Mouse (Mus musculus) MEL (cell line): ENCODE data around the gene Amz2. TPM values are rescaled to one million over a fixed set of nuclear protein-coding genes. Genes with fewer than 3 reads are reported as not detected.

Experiments
- DNase-seq: peaks from one replicate; pipeline ENCODE4 v3.0.0; 2011; ENCODE audit warnings: low read depth, low spot score
- H3K27ac ChIP-seq: 2 replicates; pipeline ENCODE4 v1.5.1; 2012; ENCODE audit warnings: low read depth, mild to moderate bottlenecking, control low read depth, low read length, moderate library complexity; ENCODE audit not compliant: control insufficient read depth
- H3K27me3 ChIP-seq, 2 experiments: fragments of 150-350 bp in 1 of 2; sonication (generic) in 1 of 2; 2 replicates each; pipeline ENCODE4 v1.6.1; 2012; ENCODE audit warnings: low read length in 2 of 2, mild to moderate bottlenecking in 2 of 2, improper control_type of control experiment in 1 of 2, moderate library complexity in 1 of 2; ENCODE audit not compliant: insufficient read depth in 2 of 2, control insufficient read depth in 1 of 2
- H3K36me3 ChIP-seq, 2 experiments: 2 replicates each; pipeline ENCODE4 v1.6.1; 2012 to 2014; ENCODE audit warnings: low read length in 2 of 2, improper control_type of control experiment in 1 of 2, inconsistent platforms in 1 of 2, mild to moderate bottlenecking in 1 of 2; ENCODE audit not compliant: insufficient read depth in 2 of 2, control insufficient read depth in 1 of 2
- H3K4me1 ChIP-seq, 2 experiments: fragments of 150-350 bp in 1 of 2; sonication (generic) in 1 of 2; 2 replicates each; pipeline ENCODE4 v1.6.1; 2012; ENCODE audit warnings: low read length in 2 of 2, improper control_type of control experiment in 1 of 2, mild to moderate bottlenecking in 1 of 2; ENCODE audit not compliant: insufficient read depth in 2 of 2, control insufficient read depth in 1 of 2
- H3K4me3 ChIP-seq, 2 experiments: fragments of 150-350 bp in 1 of 2; sonication (generic) in 1 of 2; 2 replicates each; pipeline ENCODE4 v1.5.1; 2012; ENCODE audit warnings: low read depth in 2 of 2, low read length in 2 of 2, mild to moderate bottlenecking in 2 of 2, moderate library complexity in 2 of 2, control low read depth in 1 of 2, improper control_type of control experiment in 1 of 2; ENCODE audit not compliant: control insufficient read depth in 1 of 2, insufficient read depth in 1 of 2
- H3K79me2 ChIP-seq: 2 replicates; pipeline ENCODE4 v1.6.1; 2012; ENCODE audit warnings: mild to moderate bottlenecking, low read length, moderate library complexity; ENCODE audit not compliant: control insufficient read depth, poor library complexity, insufficient read depth
- H3K9ac ChIP-seq: 2 replicates; pipeline ENCODE4 v1.6.1; 2012; ENCODE audit warnings: low read depth, mild to moderate bottlenecking, control low read depth, low read length, moderate library complexity; ENCODE audit not compliant: control insufficient read depth, poor library complexity, severe bottlenecking
- H3K9me3 ChIP-seq: fragments of 150-350 bp; sonication (generic); replicated peaks from 2 replicates; pipeline ENCODE4 v1.6.1; 2012; ENCODE audit warnings: mild to moderate bottlenecking, low read length, improper control_type of control experiment, moderate library complexity; ENCODE audit not compliant: insufficient read depth
- CHD1 ChIP-seq: IDR thresholded peaks from 2 replicates; pipeline ENCODE4 v1.6.1; 2012; ENCODE audit warnings: low read depth, mild to moderate bottlenecking, inconsistent platforms, low read length, improper control_type of control experiment
- ELF1 ChIP-seq: IDR thresholded peaks from 2 replicates; pipeline ENCODE4 v1.6.1; 2014; ENCODE audit warnings: low read depth, mild to moderate bottlenecking, inconsistent platforms, low read length, improper control_type of control experiment, moderate library complexity
- EP300 ChIP-seq, 2 experiments: IDR thresholded peaks; 2 replicates each; pipeline ENCODE4 v1.6.1; 2011; ENCODE audit warnings: improper control_type of control experiment in 2 of 2, low read length in 2 of 2, low read depth in 1 of 2, mild to moderate bottlenecking in 1 of 2
- ETS1 ChIP-seq: IDR thresholded peaks from 2 replicates; pipeline ENCODE4 v1.6.1; 2012; ENCODE audit warnings: low read depth, mild to moderate bottlenecking, inconsistent platforms, low read length, improper control_type of control experiment, moderate library complexity
- GATA1 ChIP-seq: IDR thresholded peaks from 2 replicates; pipeline ENCODE4 v1.6.1; 2011; ENCODE audit warnings: low read depth, low read length, improper control_type of control experiment
- KAT2A ChIP-seq: conservative IDR thresholded peaks from 2 replicates; pipeline ENCODE4 v1.6.1; 2012; ENCODE audit warnings: low read depth, low read length, improper control_type of control experiment, inconsistent platforms
- MAX ChIP-seq: IDR thresholded peaks from 2 replicates; pipeline ENCODE4 v1.6.1; 2011; ENCODE audit warnings: low read length, improper control_type of control experiment
- MEF2A ChIP-seq: IDR thresholded peaks from 2 replicates; pipeline ENCODE4 v1.6.1; 2014; ENCODE audit warnings: low read depth, mild to moderate bottlenecking, inconsistent platforms, low read length, improper control_type of control experiment; ENCODE audit not compliant: poor library complexity, insufficient replicate concordance, severe bottlenecking; ENCODE audit errors: extremely low read depth
- MYC ChIP-seq: IDR thresholded peaks from 2 replicates; pipeline ENCODE4 v1.6.1; 2011; ENCODE audit warnings: low read depth, mild to moderate bottlenecking, low read length, improper control_type of control experiment, moderate library complexity
- POLR2A ChIP-seq, 2 experiments: IDR thresholded peaks; 2 replicates each; pipeline ENCODE4 v1.6.1; 2011 to 2012; ENCODE audit warnings: low read length in 2 of 2, mild to moderate bottlenecking in 2 of 2, control low read depth in 1 of 2, improper control_type of control experiment in 1 of 2, low read depth in 1 of 2, moderate library complexity in 1 of 2; ENCODE audit not compliant: control insufficient read depth in 1 of 2, insufficient read depth in 1 of 2, poor library complexity in 1 of 2
- POLR2AphosphoS5 ChIP-seq: IDR thresholded peaks from 2 replicates; pipeline ENCODE4 v1.6.1; 2012; ENCODE audit warnings: low read depth, borderline replicate concordance, mild to moderate bottlenecking, inconsistent platforms, low read length, moderate library complexity, mixed read lengths
- RAD21 ChIP-seq: IDR thresholded peaks from 2 replicates; pipeline ENCODE4 v1.6.1; 2011; ENCODE audit warnings: mild to moderate bottlenecking, low read depth, low read length, improper control_type of control experiment
- RCOR1 ChIP-seq: IDR thresholded peaks from 2 replicates; pipeline ENCODE4 v1.6.1; 2012; ENCODE audit warnings: low read depth, mild to moderate bottlenecking, inconsistent platforms, low read length, improper control_type of control experiment
- SIN3A ChIP-seq: IDR thresholded peaks from 2 replicates; pipeline ENCODE4 v1.6.1; 2012; ENCODE audit warnings: low read length, improper control_type of control experiment, inconsistent platforms
- TAL1 ChIP-seq: IDR thresholded peaks from 2 replicates; pipeline ENCODE4 v1.6.1; 2012; ENCODE audit warnings: mild to moderate bottlenecking, inconsistent platforms, low read length, moderate library complexity, mixed read lengths
- TCF12 ChIP-seq: IDR thresholded peaks from 2 replicates; pipeline ENCODE4 v1.6.1; 2014; ENCODE audit warnings: low read depth, mild to moderate bottlenecking, inconsistent platforms, low read length, improper control_type of control experiment, moderate library complexity
- UBTF ChIP-seq: IDR thresholded peaks from 2 replicates; pipeline ENCODE4 v1.6.1; 2012; ENCODE audit warnings: low read depth, mild to moderate bottlenecking, inconsistent platforms, low read length, improper control_type of control experiment, moderate library complexity, borderline replicate concordance; ENCODE audit not compliant: insufficient read depth
- ZC3H11A ChIP-seq: IDR thresholded peaks from 2 replicates; pipeline ENCODE4 v1.6.1; 2012; ENCODE audit warnings: low read depth, mild to moderate bottlenecking, inconsistent platforms, low read length, improper control_type of control experiment
- polyA plus RNA-seq, 2 experiments: library from polyadenylated mRNA; stranded (reverse) in 1 of 2; unstranded in 1 of 2; fragments of >175 nt in 1 of 2; fragments of >200 nt in 1 of 2; gene quantifications; 2 replicates each; pipeline versions ENCODE4 v1.2.1 to v1.2.4; 2012; ENCODE audit warnings: low replicate concordance in 2 of 2, low read depth in 1 of 2; ENCODE audit not compliant: insufficient read length in 2 of 2, insufficient read depth in 1 of 2, missing spikeins in 1 of 2
- total RNA-seq: library from RNA; depleted of rRNA; stranded (reverse); fragments of 300-350 nt; gene quantifications from 2 replicates; pipeline ENCODE4 v1.2.3, GENCODE M21; 2012

Amz2 gene
- total and polyA plus RNA-seq, 3 experiments = 40.2 to 1,743 (median 47.1) TPM

DNA sequence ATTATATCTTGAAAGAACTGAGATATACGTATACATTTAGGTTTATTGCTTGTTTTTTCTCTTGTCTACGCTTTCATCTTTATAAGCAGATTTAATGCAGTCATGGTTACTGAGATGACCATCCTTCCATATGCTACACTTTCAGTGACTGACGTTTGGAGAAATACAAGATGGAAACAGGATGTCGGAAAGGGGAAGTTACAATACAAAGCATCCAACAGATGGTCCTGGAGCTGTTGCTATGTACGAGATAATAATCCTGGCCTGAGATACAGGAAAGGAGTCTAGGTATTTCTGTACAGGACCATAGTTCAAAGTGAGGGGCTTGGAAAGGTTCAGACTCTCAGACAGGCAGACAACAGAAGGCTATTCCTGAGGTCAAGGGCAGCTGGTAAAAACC, 45.1 kb upstream of the Amz2 start:
- H3K4me3 ChIP-seq = no peak overlapping the region
- no peaks in the 10 kb centered on the region for H3K9me3 ChIP-seq
- TF ChIP-seq SIN3A = peak; percentile 53; the same call in 1 of the 2 replicates
- peak; percentile 69 for TF ChIP-seq GATA1
- TF ChIP-seq UBTF = no peak
- no peak for TF ChIP-seq KAT2A
- TF ChIP-seq RAD21 = no peak
- no peak for TF ChIP-seq MEF2A
- peak; percentile 51 for TF ChIP-seq TAL1
- TF ChIP-seq MYC = no peak
- peak; percentile 76 for TF ChIP-seq ETS1
- TF ChIP-seq ZC3H11A = no peak
- peak; percentile 55 to 77 for TF ChIP-seq EP300 (IDR thresholded peaks at IDR 0.05; ENCODE audit: low read depth in 1 of 2, low read length in 2 of 2)
- TF ChIP-seq MAX = no peak
- peak; percentile 42; the same call in 1 of the 2 replicates for TF ChIP-seq TCF12
- TF ChIP-seq RCOR1 = peak; percentile 73; the same call in 1 of the 2 replicates
- no peak for TF ChIP-seq CHD1
- TF ChIP-seq POLR2AphosphoS5 = no peak
- TF ChIP-seq POLR2A (IDR thresholded peaks at IDR 0.05; ENCODE audit: control insufficient read depth in 1 of 2, insufficient read depth in 1 of 2, low read depth in 1 of 2, low read length in 2 of 2, poor library complexity in 1 of 2) = no peak
- H3K27me3 ChIP-seq = no peaks in the 10 kb centered on the region
- H3K79me2 ChIP-seq = peaks cover 65% of the 10 kb centered on the region
- peak; percentile 88 for DNase-seq
- peaks cover 26 to 36% of the 10 kb centered on the region in 2 experiments for H3K4me1 ChIP-seq
- no peak overlapping the region for H3K9ac ChIP-seq
- peaks cover 0 to 45% of the 10 kb centered on the region in 2 experiments; a peak in 3 of 4 replicates for H3K36me3 ChIP-seq
- H3K27ac ChIP-seq = no peak overlapping the region

DNA sequence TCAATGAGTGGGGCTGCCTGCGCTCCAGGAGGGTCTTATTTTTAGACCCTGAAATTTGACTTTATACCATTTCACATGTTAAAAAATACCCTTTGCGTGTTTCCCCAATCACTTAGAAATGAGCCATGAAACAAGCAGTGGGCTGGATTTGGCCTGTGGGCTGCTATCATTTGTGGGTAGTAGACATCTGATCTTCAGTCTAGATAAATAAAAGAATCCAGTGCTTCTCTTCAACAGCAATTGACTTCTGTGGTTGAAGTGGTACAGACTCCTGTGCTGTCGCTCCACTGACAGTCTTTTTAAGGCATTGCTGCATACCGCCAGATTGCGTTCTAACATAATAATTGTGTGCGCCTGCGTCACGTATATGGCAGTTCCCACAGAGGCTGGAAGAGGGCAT, 40.5 kb upstream of the Amz2 start:
- no peak overlapping the region for H3K27ac ChIP-seq
- H3K79me2 ChIP-seq = peaks cover 61% of the 10 kb centered on the region
- TF ChIP-seq RCOR1 = peak; percentile 67; the same call in 1 of the 2 replicates
- TF ChIP-seq MYC = no peak
- peak; percentile 72 for TF ChIP-seq GATA1
- TF ChIP-seq ELF1 = no peak
- TF ChIP-seq, all 39 proteins: peak for 2
- Histone ChIP-seq H3K4me1 (peaks cover 12 to 15% of the 10 kb centered on the region in 2 experiments), H3K27me3 (no peaks in the 10 kb centered on the region), H3K36me3 (peaks cover 3 to 24% of the 10 kb centered on the region in 2 experiments; a peak in 3 of 4 replicates), H3K9me3 (no peaks in the 10 kb centered on the region), H3K9ac (no peak overlapping the region), H3K4me3 (no peak overlapping the region)
- no peak for DNase-seq
